Mouse (Mus musculus): Measurements from ENCODE around the gene Irs2.

The Irs2 gene

DNA sequence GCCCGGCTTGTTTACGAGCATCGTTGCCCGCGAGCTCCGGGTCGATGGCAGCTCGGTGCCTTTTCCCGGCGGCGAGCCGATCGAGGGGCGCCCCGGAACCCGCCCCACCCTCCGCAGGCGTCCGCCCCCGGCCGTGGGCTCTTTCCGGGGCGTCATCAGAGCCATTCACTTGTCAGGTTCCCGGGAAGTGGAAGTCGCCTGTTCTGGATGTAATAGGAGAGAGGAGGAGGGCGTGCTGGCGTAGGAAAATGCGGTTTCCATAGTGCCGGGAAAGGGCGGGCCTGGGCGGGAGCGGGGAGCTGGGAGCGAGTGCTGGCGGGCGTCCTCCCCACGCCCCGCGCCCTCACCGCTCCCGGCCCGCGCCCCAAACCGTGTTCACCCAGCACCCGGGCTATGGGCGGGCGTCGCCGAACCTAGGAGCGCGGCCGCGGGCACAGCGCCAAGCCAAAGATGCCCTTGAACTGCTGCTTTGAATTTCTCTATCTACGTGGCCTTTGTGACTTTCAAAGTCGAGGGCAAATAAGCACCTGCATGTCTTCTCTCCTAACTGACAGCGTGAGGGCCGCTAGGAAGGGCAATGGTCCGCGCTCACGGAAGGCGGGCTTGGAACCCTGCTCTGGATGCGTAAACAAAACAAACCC lies 1.3 kb upstream of the Irs2 start:
- DNase-seq (ENCODE audit: low spot score): peak; percentile 72

DNA sequence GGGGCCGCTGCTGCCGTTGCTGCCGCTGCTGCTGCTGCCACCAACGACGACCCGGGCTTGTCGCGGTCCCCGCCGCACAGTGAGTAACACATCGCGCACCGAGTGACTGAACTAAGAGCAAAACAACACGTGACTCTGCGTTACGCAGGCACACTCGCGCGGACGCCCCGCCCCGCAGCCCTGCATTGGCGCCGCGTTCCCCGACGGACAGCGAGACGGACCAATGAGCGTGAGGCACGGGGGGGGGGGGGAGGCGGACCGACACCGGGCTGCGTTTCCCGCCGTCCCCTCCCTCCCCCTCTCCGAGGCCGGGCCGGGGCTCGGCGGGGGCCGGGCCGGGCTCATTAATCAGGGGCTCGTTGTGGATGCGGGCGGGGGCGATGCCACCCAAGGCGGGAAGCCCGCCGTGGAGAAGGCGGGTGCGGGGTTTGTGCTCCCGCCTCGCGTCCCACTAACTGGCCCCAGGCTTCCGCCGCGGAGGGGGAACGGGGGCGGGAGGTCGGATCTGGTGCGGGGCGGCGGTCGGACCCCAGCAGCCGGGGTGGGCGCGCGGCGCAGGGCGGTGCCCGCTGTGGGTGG lies 673 bp upstream of the Irs2 start:
- DNase-seq (ENCODE audit: low spot score): peak; percentile 95

DNA sequence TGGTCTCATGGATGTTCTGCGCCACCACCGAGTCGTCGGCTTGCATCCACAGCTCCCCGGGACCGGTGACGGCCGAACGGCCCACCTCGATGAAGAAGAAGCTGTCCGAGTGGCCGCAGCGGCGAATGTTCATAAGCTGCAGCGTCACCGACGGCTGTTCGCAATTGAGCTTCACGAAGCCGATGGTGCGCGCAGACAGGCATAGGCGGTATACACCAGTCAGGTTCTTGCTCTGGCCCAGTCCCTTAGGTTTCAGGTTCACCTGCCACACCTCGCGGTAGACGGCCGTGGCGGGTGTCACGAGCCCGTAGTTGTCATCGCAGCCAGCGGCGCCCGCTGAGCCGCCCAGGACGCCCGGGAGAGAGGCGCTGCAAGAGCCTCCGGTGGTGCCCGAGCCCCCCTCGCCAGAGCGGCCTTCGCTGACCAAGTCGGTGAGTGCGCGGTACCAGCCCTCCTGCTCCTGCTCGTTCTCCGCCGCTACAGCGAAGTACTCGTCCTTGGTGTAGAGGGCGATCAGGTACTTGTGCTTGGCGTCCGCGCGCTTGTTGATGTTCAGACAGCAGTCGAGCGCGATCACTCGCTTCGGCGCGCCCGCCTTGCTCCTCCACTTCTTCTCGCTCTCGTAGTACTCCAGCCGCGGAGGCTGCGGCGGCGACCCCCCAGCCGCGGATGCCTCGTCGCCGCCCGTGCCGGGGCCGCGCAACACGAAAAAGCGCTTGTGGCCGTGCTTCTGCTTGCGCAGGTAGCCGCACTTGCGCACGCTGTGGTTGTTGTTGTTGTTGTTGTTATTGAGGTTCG lies 478 bp downstream of the Irs2 start:
- DNase-seq (ENCODE audit: low spot score): peak; percentile 49

DNA sequence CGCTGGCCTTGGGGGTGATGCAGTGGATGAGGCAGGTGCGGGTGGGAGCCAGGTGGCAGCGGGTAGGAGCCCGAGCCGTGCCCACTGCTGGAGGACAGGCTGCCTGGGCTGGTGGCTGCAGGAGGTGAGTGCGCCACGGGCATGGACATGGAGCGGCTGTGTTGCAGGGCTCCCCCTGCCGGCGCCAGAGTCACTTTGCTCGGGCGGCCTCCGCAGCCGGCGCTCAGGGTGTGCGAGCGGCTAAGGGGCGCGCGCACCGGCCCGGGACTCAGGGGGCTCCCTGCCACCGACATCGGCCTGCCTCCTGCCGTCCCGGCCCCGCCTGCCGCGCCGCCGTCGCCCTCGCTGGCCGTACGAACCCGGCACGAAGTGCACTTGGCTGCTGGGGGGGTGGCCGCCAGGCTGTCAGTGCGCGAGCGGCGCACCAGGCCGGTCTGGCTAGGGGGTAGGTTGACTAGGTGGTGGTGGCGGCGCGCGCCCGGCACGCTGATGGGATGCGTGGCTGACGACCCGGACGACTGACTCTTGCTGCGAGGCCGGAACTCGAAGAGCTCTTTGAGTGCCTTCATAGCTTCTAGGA lies 1.2 kb downstream of the Irs2 start:
- DNase-seq (ENCODE audit: low spot score): peak; percentile 87

DNA sequence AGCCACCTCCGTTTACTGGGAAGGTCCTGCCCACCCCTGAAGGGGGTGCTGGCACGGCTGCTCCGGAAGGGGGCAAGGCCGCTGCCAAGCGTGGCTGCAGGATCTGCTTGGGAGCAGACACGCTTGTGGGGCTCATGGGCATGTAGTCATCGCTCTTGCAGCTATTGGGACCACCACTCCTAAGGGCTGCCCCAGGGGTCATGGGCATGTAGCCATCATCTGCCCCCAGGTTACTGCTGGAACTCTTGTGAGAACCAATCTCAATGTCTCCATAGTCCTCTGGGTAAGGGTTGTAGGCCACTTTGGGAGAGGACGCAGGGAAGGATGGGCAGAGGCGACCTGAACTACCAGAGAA lies 2.0 kb downstream of the Irs2 start:
- no peak for DNase-seq (ENCODE audit: low spot score)

- DNase-seq (ENCODE audit: low spot score): no peak
Observed at GRCm38 (mm10) chr8:11005460-11006275, 2.6 kb downstream of the Irs2 start.

DNA sequence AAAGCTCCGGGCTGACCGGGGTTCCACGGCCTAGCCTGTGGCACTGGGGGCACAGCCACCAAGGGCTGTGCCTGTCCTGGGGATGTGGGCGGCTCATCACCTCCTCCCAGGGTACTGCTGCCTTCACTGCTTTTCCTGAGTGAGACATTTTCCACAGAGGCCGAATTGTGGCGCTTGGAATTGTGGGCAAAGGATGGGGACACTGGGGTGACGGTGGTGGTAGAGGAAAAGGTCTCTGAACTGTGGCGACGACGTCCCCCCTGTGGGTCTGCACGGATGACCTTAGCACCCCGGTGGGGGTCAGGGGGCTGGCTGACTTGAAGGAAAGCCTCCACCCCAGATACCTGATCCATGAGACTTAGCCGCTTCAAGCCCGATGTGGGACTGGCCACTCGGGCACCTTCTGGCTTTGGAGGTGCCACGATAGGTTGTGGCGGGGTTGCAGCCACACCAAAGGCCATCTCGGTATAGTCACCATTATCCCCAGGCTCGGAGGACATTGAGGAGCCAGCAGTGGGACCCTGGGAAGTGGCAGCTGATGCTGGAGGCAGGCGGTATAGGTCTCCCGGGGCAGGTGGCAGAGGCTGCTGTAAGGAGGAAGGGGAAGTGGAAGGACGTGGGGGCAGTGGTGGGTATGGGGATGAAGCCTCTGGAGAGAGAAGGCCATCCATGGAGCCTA lies 3.3 kb downstream of the Irs2 start:
- DNase-seq (ENCODE audit: low spot score): no peak

DNA sequence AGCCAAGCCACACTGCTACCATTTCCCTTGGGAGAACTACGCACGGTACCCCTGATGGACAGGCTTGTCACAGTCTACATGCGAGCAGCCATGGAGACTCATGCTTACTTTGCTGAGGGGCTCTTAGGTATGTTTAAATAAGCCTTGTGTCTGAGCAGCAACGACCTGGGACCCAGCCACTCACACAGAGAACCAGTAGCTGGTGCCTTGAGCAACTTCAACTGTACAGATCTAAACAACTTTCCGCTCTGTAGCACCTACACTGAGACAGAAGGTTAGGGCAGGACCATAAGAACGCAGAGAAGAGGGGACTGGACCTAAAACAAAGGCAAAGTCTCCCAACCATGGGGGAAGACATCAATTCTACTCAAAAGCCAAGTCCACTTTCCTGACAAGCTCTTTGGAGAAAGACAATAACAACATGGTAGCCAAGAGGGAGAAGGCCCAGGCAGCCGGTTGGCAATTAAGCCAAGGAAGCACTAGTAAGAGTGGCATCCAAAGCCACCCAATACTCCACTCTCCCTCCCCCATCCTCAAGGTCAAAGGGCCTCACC lies 4.3 kb downstream of the Irs2 start:
- DNase-seq (ENCODE audit: low spot score): no peak

- no peak for DNase-seq (ENCODE audit: low spot score)
Observed at GRCm38 (mm10) chr8:11003253-11003652, 5.0 kb downstream of the Irs2 start.

DNA sequence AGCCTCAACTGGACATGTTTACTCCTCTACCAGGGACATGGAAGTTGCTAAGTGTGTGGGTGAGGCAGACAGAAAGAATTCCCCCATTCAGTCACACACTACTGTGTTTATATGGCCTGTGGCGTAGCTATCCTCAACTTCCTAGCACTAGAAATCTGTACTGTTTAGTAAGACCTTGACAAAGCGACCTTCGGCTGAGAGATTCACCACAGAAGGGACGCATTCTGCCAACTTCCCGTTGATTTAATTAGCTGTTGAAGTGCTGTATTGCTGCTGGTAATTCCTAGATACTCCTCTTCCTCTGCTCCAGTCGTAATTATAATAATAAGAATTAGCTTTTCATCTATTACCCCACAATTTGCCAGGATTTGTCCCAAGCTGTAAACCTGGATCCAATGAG lies 5.4 kb downstream of the Irs2 start:
- DNase-seq (ENCODE audit: low spot score): no peak

DNA sequence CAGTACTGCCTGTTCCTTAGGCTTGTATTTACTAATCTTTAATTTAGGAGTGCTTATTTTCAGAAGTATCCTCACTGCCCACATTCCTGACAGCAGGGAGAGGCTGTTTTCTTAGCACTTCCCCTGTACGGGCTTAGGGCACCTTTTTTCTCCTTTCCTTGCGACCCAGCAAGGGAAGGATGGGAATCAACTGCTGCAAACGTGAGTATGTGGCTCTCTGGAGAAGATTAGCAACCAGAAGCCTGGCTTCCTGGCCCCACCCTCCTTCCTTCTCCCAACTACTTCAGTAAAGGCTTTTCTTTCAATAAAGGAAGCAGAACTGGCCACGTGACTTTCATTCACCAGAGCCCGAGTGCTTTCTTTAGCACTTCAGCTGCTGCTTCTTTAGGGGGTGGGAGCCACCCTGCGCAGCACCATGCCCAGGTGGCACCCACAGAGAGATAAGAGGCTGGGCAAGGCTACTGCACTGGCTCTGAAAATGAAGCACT lies 7.2 kb downstream of the Irs2 start:
- DNase-seq (ENCODE audit: low spot score): no peak

GRCm38 (mm10) chr8:10999538-10999937 lies 8.7 kb downstream of the Irs2 start:
- no peak for DNase-seq (ENCODE audit: low spot score)

- DNase-seq (ENCODE audit: low spot score): no peak
Observed at GRCm38 (mm10) chr8:10996247-10996646, 12.0 kb downstream of the Irs2 start.

- no peak for DNase-seq (ENCODE audit: low spot score)
Observed at GRCm38 (mm10) chr8:10995756-10996155, 12.5 kb downstream of the Irs2 start.

DNA sequence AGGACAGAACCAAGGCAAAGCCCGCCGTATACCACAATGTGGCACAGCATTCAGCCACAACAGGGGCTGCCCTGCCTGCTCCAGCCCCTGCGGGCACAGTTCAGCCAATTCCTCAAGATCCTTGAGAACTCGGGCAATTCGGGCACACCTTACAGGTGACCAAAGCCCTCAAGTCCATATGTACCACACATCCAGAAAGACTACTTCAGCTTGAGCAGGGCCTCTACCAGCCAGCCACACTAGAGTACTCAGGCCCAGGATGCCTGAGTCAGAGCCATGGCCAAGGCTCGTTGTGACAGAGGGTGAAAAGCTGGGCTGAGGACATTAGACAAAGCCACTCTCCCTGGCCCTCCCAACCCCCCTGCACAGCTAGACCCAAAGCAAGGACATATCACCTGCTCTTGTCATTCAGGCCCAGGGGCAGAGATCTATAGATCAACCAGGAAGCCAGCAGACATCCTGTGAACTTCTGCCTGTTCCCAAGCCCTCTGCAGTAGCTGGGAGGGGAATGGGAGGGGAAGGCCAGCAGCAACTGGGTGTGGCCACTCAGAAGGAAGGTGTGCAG lies 13.8 kb downstream of the Irs2 start:
- DNase-seq (ENCODE audit: low spot score): no peak

GRCm38 (mm10) chr8:10993582-10994216 lies 14.6 kb downstream of the Irs2 start:
- DNase-seq (ENCODE audit: low spot score): no peak

- DNase-seq (ENCODE audit: low spot score): no peak
Observed at GRCm38 (mm10) chr8:10992081-10992480, 16.2 kb downstream of the Irs2 start.

DNA sequence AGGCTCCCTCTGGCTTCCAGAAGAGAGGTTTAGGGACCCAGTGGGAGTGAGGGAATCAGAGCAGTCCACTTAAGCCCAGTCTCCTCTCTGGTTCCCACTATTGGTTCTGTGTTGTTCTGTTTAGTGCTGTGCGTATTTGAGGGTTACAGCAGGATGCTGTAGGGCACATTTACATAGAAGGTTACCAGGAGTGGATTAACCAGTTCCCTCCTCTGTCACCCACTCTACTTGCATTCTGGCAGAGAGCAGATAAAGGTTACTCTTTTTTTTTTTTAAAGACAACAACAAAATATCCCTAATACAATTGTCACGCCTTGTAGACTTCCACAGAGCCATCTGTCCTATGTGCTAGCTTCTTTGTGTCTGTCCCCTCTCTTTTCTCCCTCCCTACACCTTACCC lies 16.9 kb downstream of the Irs2 start:
- DNase-seq (ENCODE audit: low spot score): no peak

DNA sequence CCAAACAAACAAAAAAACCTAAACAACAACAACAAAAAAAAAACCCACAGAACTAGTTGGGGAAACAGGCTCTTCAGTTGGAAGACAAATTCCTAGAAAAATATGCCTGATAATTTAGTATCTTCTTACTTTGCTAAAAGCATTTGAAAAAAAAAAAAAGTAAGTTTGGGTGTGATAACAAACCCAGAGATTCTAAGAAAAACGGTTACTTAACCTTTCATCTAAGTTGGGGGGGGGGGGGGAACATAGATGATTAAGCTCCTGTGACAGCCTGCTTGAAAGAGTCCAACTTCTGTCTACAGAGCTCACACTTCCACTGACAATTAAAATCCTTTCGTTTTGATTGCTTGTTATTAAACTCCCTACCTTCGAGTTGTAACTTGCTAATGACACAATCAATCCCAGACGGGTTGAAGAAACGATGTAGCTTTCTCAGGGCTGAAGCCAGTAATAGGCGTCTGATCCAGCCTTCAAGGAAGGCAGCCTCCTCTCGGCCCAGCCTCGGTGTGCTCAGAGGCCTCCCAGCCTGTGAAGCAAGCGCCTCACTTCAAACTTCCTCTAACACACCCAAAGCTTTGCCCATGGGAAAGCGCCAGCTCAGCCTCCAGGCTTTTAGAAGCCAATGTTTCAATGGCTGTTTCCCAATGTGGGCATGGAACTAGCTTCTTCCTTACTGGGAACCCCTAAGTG lies 17.7 kb downstream of the Irs2 start:
- no peak for DNase-seq (ENCODE audit: low spot score)

DNA sequence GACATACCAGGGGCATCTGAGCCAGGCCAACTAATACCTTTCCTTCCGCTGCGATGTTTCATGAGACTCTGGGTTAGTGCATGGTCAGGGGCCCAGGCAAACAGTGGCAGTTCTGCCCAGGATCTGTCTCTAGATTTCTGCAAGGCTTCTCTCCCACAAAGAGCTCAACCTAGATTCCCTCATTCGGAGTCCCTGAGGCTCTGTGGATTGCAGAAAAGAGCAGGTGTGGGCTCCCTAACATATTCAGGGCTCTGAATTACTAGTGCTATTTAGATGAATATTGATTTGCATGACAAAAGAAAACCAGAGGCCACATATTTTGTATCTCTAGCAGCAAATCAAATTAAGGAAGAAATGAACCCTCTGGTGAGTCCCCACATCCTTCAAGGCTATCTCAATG lies 18.3 kb downstream of the Irs2 start:
- DNase-seq (ENCODE audit: low spot score): no peak
